Mouse (Mus musculus): ENCODE measurements around the gene Haspin. TPM values are rescaled to one million over a fixed set of nuclear protein-coding genes. Genes with fewer than 3 reads are reported as not detected.

Haspin gene
- polyA plus RNA-seq (2012; rRNA removed) = 2.7 and 2.9 TPM in 2 replicates

GRCm38 (mm10) chr11:73137591-73138501 is at the start of gene Haspin:
Haspin (minus strand) TSS chr11:73138294.

GRCm38 (mm10) chr11:73176608-73177508 is 38.8 kb upstream of the Haspin start, which contains the start of the genes Emc6 and Tax1bp3:
Emc6 (minus strand) TSS chr11:73177037.
Tax1bp3 (plus strand) TSS chr11:73177083.

GRCm38 (mm10) chr11:73159957-73160810 is 22.1 kb upstream of the Haspin start, which contains the start of gene P2rx5:
P2rx5 (plus strand) TSS chr11:73160421.

DNA sequence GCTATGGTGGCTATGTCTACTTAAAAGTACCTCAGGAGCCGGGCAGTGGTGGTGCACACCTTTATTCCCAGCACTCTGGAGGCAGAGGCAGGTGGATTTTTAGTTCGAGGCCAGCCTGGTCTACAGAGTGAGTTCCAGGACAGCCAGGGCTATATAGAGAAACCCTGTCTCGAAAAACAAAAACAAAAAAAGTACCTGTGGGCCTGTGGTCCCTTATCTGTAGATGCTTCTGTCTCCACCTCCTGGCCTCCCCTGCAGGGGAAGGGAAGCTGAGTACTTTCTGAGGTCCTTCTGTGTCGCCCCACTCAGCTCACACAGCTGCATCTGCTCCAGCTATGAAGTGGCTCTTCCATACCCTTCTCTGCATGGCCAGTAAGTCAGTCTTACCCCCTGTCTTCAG is 47.8 kb downstream of the Haspin start, which contains the start of gene Itgae:
TSS of gene Itgae (plus strand) at position 301 of the 400 bp plus-strand sequence.

Other genes starting within 250 kb of the Haspin start
- 12.5 and 14.7 TPM in 2 replicates for gene Atp2a3, start 177.1 kb downstream of the Haspin start, polyA plus RNA-seq (2012; rRNA removed)
- 5.1 and 5.6 TPM in 2 replicates for gene P2rx1, start 139.2 kb downstream of the Haspin start, polyA plus RNA-seq (2012; rRNA removed)
- 1.00 and 1.2 TPM in 2 replicates for gene Camkk1, start 119.3 kb downstream of the Haspin start, polyA plus RNA-seq (2012; rRNA removed)
- 1.8 TPM in 2 replicates for gene Ncbp3, start 90.5 kb downstream of the Haspin start, polyA plus RNA-seq (2012; rRNA removed)
- gene Itgae, start 47.7 kb downstream of the Haspin start, polyA plus RNA-seq (2012; rRNA removed) = 0.16 and 0.22 TPM in 2 replicates
- gene P2rx5, start 22.1 kb upstream of the Haspin start, polyA plus RNA-seq (2012; rRNA removed) = 0.09 and 0.14 TPM in 2 replicates
- 61.5 and 63.4 TPM in 2 replicates for gene Emc6, start 38.7 kb upstream of the Haspin start, polyA plus RNA-seq (2012; rRNA removed)
- 15.3 and 18.9 TPM in 2 replicates for gene Tax1bp3, start 38.8 kb upstream of the Haspin start, polyA plus RNA-seq (2012; rRNA removed)
- 5.9 TPM in 2 replicates for gene Ctns, start 60.7 kb upstream of the Haspin start, polyA plus RNA-seq (2012; rRNA removed)
- 5.4 and 5.6 TPM in 2 replicates for gene Shpk, start 61.2 kb upstream of the Haspin start, polyA plus RNA-seq (2012; rRNA removed)
- gene Trpv1, start 96.0 kb upstream of the Haspin start, polyA plus RNA-seq (2012; rRNA removed) = 0.29 and 0.50 TPM in 2 replicates
- gene Trpv3, start 129.1 kb upstream of the Haspin start, polyA plus RNA-seq (2012; rRNA removed) = 0.02 TPM in 2 replicates
- gene Aspa, start 191.3 kb upstream of the Haspin start, polyA plus RNA-seq (2012; rRNA removed) = 6.0 and 6.2 TPM in 2 replicates
- 0.18 and 0.23 TPM in 2 replicates for gene Gm49340, start 191.4 kb upstream of the Haspin start, polyA plus RNA-seq (2012; rRNA removed)
- gene Spata22, start 191.4 kb upstream of the Haspin start, polyA plus RNA-seq (2012; rRNA removed) = 4.5 and 5.3 TPM in 2 replicates
- gene Olfr20, start 212.5 kb upstream of the Haspin start, polyA plus RNA-seq (2012; rRNA removed) = 0.54 and 0.66 TPM in 2 replicates
- gene Olfr376, start 233.0 kb upstream of the Haspin start, polyA plus RNA-seq (2012; rRNA removed) = not detected in 2 replicates